Mouse (Mus musculus): Measurements from ENCODE around the gene Pde4dip.

- TF ChIP-seq CTCF (IDR thresholded peaks at IDR 0.05) (no peak), POLR2A (IDR thresholded peaks at IDR 0.05; ENCODE audit: insufficient read depth, low read depth, low read length) (no peak)
Observed at GRCm38 (mm10) chr3:97748789-97749188, 139.7 kb downstream of the Pde4dip start.
